Mouse (Mus musculus): ENCODE measurements at regions not wholly inside any gene's neighbourhood (a gene's known extent, or its start where the extent isn't known, plus 50 kb on each side); places are given as distances from the start of the nearest gene placed in this dataset.

DNA sequence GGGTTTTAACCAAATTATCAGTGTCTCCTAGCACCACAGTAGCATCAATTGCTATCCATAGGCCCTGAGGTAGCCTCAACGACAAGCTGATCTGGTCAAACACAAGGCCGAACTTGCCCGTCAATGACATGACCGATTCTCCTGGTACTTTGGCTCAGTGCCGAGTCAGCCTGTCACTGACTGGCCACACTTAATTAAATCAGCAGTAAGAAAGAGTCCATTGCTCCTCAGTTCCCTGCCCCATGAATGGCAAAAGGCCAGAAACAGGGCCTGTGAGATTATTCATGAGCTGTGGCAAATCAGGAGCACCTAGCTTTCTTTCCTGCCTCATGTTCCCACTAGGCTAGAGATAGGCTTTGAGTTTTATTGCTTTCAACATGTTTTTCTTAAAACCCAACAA lies 105.4 kb downstream of the Gm4791 start:
- TF ChIP-seq CTCF (IDR thresholded peaks at IDR 0.05; ENCODE audit: control insufficient read depth, insufficient read depth, insufficient read length) (no peak), USF1 (IDR thresholded peaks at IDR 0.05; ENCODE audit: low read depth) (no peak), MAX (IDR thresholded peaks at IDR 0.05) (no peak), MYOG (IDR thresholded peaks at IDR 0.05; ENCODE audit: control insufficient read depth, extremely low read depth, insufficient read length) (no peak), FOSL1 (IDR thresholded peaks at IDR 0.05; ENCODE audit: insufficient read depth, low read length, poor library complexity, severe bottlenecking) (no peak), MYOD1 (IDR thresholded peaks at IDR 0.05; ENCODE audit: control insufficient read depth, insufficient read length, low read depth) (no peak)
